Mouse (Mus musculus): ENCODE data around the gene Mmaa. TPM values are rescaled to one million over a fixed set of nuclear protein-coding genes. Genes with fewer than 3 reads are reported as not detected.
A peak's percentile ranks its signal among the peaks of the same experiment; 100 is the strongest.

Mmaa gene
- polyA plus RNA-seq, 1 experiment from 2014 or later: 15.0 TPM

GRCm38 (mm10) chr8:79239320-79239719 lies 55.4 kb downstream of the Mmaa start:
- no peak overlapping the region for H3K4me3 ChIP-seq (ENCODE audit: control insufficient read depth in 1 of 2, insufficient read depth in 1 of 2, low read depth in 1 of 2, low read length in 2 of 2)
- H3K27me3 ChIP-seq (ENCODE audit: control insufficient read depth, insufficient read depth, low read length): no peaks in the 10 kb centered on the region
- H3K4me2 ChIP-seq (ENCODE audit: low read length): no peak overlapping the region
- 73% methylated on average over 3 of the region's 3 CpGs for WGBS
- H3K36me3 ChIP-seq (ENCODE audit: control insufficient read depth, insufficient read depth, low read length): no peaks in the 10 kb centered on the region
- H3K9ac ChIP-seq (ENCODE audit: low read length): no peak overlapping the region
- 0 out of 2 replicates have a peak, but pooled peaks cover 3% of the 10 kb centered on the region for H3K9me3 ChIP-seq (ENCODE audit: control insufficient read depth, low read length)
- no peak for ATAC-seq (ENCODE audit: insufficient number of reproducible peaks, insufficient read depth, low FRiP score, low read depth)
- no peak overlapping the region for H3K27ac ChIP-seq (replicated peaks in 1 of 2; ENCODE audit: control insufficient read depth in 1 of 2, insufficient read depth in 1 of 2, low read depth in 2 of 2, low read length in 2 of 2)
- no peaks in the 10 kb centered on the region for H3K4me1 ChIP-seq (ENCODE audit: control insufficient read depth in 2 of 2, insufficient read depth in 2 of 2, low read length in 2 of 2)

GRCm38 (mm10) chr8:79229266-79229888 lies 65.4 kb downstream of the Mmaa start:
- Histone ChIP-seq H3K9ac (ENCODE audit: low read length) (no peak overlapping the region), H3K36me3 (ENCODE audit: control insufficient read depth, insufficient read depth, low read length) (no peaks in the 10 kb centered on the region), H3K27me3 (ENCODE audit: control insufficient read depth, insufficient read depth, low read length) (no peaks in the 10 kb centered on the region), H3K27ac (replicated peaks in 1 of 2; ENCODE audit: control insufficient read depth in 1 of 2, insufficient read depth in 1 of 2, low read depth in 2 of 2, low read length in 2 of 2) (no peak overlapping the region), H3K4me3 (ENCODE audit: control insufficient read depth in 1 of 2, insufficient read depth in 1 of 2, low read depth in 1 of 2, low read length in 2 of 2) (no peak overlapping the region), H3K4me1 (ENCODE audit: control insufficient read depth in 2 of 2, insufficient read depth in 2 of 2, low read length in 2 of 2) (no peaks in the 10 kb centered on the region), H3K4me2 (ENCODE audit: low read length) (no peak overlapping the region), H3K9me3 (ENCODE audit: control insufficient read depth, low read length) (no peaks in the 10 kb centered on the region)
- WGBS: 88% methylated on average over 8 of the region's 8 CpGs
- no peak for ATAC-seq (ENCODE audit: insufficient number of reproducible peaks, insufficient read depth, low FRiP score, low read depth)

- Histone ChIP-seq H3K4me2 (ENCODE audit: low read length) (no peak overlapping the region), H3K27ac (replicated peaks in 1 of 2; ENCODE audit: control insufficient read depth in 1 of 2, insufficient read depth in 1 of 2, low read depth in 2 of 2, low read length in 2 of 2) (no peak overlapping the region), H3K9me3 (ENCODE audit: control insufficient read depth, low read length) (no peaks in the 10 kb centered on the region), H3K4me3 (ENCODE audit: control insufficient read depth in 1 of 2, insufficient read depth in 1 of 2, low read depth in 1 of 2, low read length in 2 of 2) (no peak overlapping the region), H3K9ac (ENCODE audit: low read length) (no peak overlapping the region), H3K36me3 (ENCODE audit: control insufficient read depth, insufficient read depth, low read length) (no peaks in the 10 kb centered on the region), H3K4me1 (ENCODE audit: control insufficient read depth in 2 of 2, insufficient read depth in 2 of 2, low read length in 2 of 2) (peaks cover 0 to 5% of the 10 kb centered on the region in 2 experiments; a peak in 2 of 4 replicates), H3K27me3 (ENCODE audit: control insufficient read depth, insufficient read depth, low read length) (no peaks in the 10 kb centered on the region)
- no peak for ATAC-seq (ENCODE audit: insufficient number of reproducible peaks, insufficient read depth, low FRiP score, low read depth)
- WGBS: 85% methylated on average over 3 of the region's 3 CpGs
These were observed 66.8 kb downstream of the Mmaa start for GRCm38 (mm10) chr8:79227916-79228315.

GRCm38 (mm10) chr8:79227194-79227593 lies 67.5 kb downstream of the Mmaa start:
- Histone ChIP-seq H3K4me3 (ENCODE audit: control insufficient read depth in 1 of 2, insufficient read depth in 1 of 2, low read depth in 1 of 2, low read length in 2 of 2) (no peak overlapping the region), H3K9ac (ENCODE audit: low read length) (no peak overlapping the region), H3K27me3 (ENCODE audit: control insufficient read depth, insufficient read depth, low read length) (no peaks in the 10 kb centered on the region), H3K4me1 (ENCODE audit: control insufficient read depth in 2 of 2, insufficient read depth in 2 of 2, low read length in 2 of 2) (peaks cover 6 to 12% of the 10 kb centered on the region in 2 experiments), H3K4me2 (ENCODE audit: low read length) (no peak overlapping the region), H3K9me3 (ENCODE audit: control insufficient read depth, low read length) (no peaks in the 10 kb centered on the region), H3K27ac (replicated peaks in 1 of 2; ENCODE audit: control insufficient read depth in 1 of 2, insufficient read depth in 1 of 2, low read depth in 2 of 2, low read length in 2 of 2) (no peak overlapping the region), H3K36me3 (ENCODE audit: control insufficient read depth, insufficient read depth, low read length) (no peaks in the 10 kb centered on the region)
- WGBS: 72% methylated on average over 4 of the region's 4 CpGs
- no peak for ATAC-seq (ENCODE audit: insufficient number of reproducible peaks, insufficient read depth, low FRiP score, low read depth)

GRCm38 (mm10) chr8:79226046-79226445 lies 68.7 kb downstream of the Mmaa start:
- Histone ChIP-seq H3K9ac (ENCODE audit: low read length) (no peak overlapping the region), H3K27me3 (ENCODE audit: control insufficient read depth, insufficient read depth, low read length) (no peaks in the 10 kb centered on the region), H3K9me3 (ENCODE audit: control insufficient read depth, low read length) (no peaks in the 10 kb centered on the region), H3K4me2 (ENCODE audit: low read length) (no peak overlapping the region), H3K4me3 (ENCODE audit: control insufficient read depth in 1 of 2, insufficient read depth in 1 of 2, low read depth in 1 of 2, low read length in 2 of 2) (no peak overlapping the region), H3K27ac (replicated peaks in 1 of 2; ENCODE audit: control insufficient read depth in 1 of 2, insufficient read depth in 1 of 2, low read depth in 2 of 2, low read length in 2 of 2) (no peak overlapping the region), H3K36me3 (ENCODE audit: control insufficient read depth, insufficient read depth, low read length) (no peaks in the 10 kb centered on the region), H3K4me1 (ENCODE audit: control insufficient read depth in 2 of 2, insufficient read depth in 2 of 2, low read length in 2 of 2) (peaks cover 8 to 14% of the 10 kb centered on the region in 2 experiments)
- 85% methylated on average over 3 of the region's 3 CpGs for WGBS
- ATAC-seq (ENCODE audit: insufficient number of reproducible peaks, insufficient read depth, low FRiP score, low read depth): no peak

- H3K9me3 ChIP-seq (ENCODE audit: control insufficient read depth, low read length): no peaks in the 10 kb centered on the region
- no peaks in the 10 kb centered on the region for H3K27me3 ChIP-seq (ENCODE audit: control insufficient read depth, insufficient read depth, low read length)
- H3K9ac ChIP-seq (ENCODE audit: low read length): no peak overlapping the region
- H3K4me2 ChIP-seq (ENCODE audit: low read length): no peak overlapping the region
- H3K27ac ChIP-seq (replicated peaks in 1 of 2; ENCODE audit: control insufficient read depth in 1 of 2, insufficient read depth in 1 of 2, low read depth in 2 of 2, low read length in 2 of 2): no peak overlapping the region
- no peak overlapping the region for H3K4me3 ChIP-seq (ENCODE audit: control insufficient read depth in 1 of 2, insufficient read depth in 1 of 2, low read depth in 1 of 2, low read length in 2 of 2)
- ATAC-seq (ENCODE audit: insufficient number of reproducible peaks, insufficient read depth, low FRiP score, low read depth): no peak
- 67% methylated on average over 7 of the region's 7 CpGs for WGBS
- H3K36me3 ChIP-seq (ENCODE audit: control insufficient read depth, insufficient read depth, low read length): no peaks in the 10 kb centered on the region
- H3K4me1 ChIP-seq (ENCODE audit: control insufficient read depth in 2 of 2, insufficient read depth in 2 of 2, low read length in 2 of 2): peaks cover 8 to 14% of the 10 kb centered on the region in 2 experiments
These were observed 69.2 kb downstream of the Mmaa start for GRCm38 (mm10) chr8:79225586-79225985.

GRCm38 (mm10) chr8:79224363-79224762 lies 70.4 kb downstream of the Mmaa start:
- Histone ChIP-seq H3K27me3 (ENCODE audit: control insufficient read depth, insufficient read depth, low read length) (no peaks in the 10 kb centered on the region), H3K36me3 (ENCODE audit: control insufficient read depth, insufficient read depth, low read length) (no peaks in the 10 kb centered on the region), H3K27ac (replicated peaks in 1 of 2; ENCODE audit: control insufficient read depth in 1 of 2, insufficient read depth in 1 of 2, low read depth in 2 of 2, low read length in 2 of 2) (no peak overlapping the region), H3K4me2 (ENCODE audit: low read length) (no peak overlapping the region), H3K4me3 (ENCODE audit: control insufficient read depth in 1 of 2, insufficient read depth in 1 of 2, low read depth in 1 of 2, low read length in 2 of 2) (no peak overlapping the region), H3K9me3 (ENCODE audit: control insufficient read depth, low read length) (no peaks in the 10 kb centered on the region), H3K4me1 (ENCODE audit: control insufficient read depth in 2 of 2, insufficient read depth in 2 of 2, low read length in 2 of 2) (peaks cover 8 to 14% of the 10 kb centered on the region in 2 experiments), H3K9ac (ENCODE audit: low read length) (no peak overlapping the region)
- 87% methylated on average over 9 of the region's 9 CpGs for WGBS
- no peak for ATAC-seq (ENCODE audit: insufficient number of reproducible peaks, insufficient read depth, low FRiP score, low read depth)

- Histone ChIP-seq H3K36me3 (ENCODE audit: control insufficient read depth, insufficient read depth, low read length) (no peaks in the 10 kb centered on the region), H3K4me2 (ENCODE audit: low read length) (no peak overlapping the region), H3K9me3 (ENCODE audit: control insufficient read depth, low read length) (no peaks in the 10 kb centered on the region), H3K4me3 (ENCODE audit: control insufficient read depth in 1 of 2, insufficient read depth in 1 of 2, low read depth in 1 of 2, low read length in 2 of 2) (no peak overlapping the region), H3K27me3 (ENCODE audit: control insufficient read depth, insufficient read depth, low read length) (no peaks in the 10 kb centered on the region), H3K27ac (replicated peaks in 1 of 2; ENCODE audit: control insufficient read depth in 1 of 2, insufficient read depth in 1 of 2, low read depth in 2 of 2, low read length in 2 of 2) (peak overlapping the region in 1 of 2 experiments; percentile 39; a peak in 1 of 4 replicates), H3K9ac (ENCODE audit: low read length) (no peak overlapping the region), H3K4me1 (ENCODE audit: control insufficient read depth in 2 of 2, insufficient read depth in 2 of 2, low read length in 2 of 2) (peaks cover 8 to 14% of the 10 kb centered on the region in 2 experiments)
- 32% methylated on average over 5 of the region's 5 CpGs for WGBS
- no peak for ATAC-seq (ENCODE audit: insufficient number of reproducible peaks, insufficient read depth, low FRiP score, low read depth)
These were observed 72.0 kb downstream of the Mmaa start for GRCm38 (mm10) chr8:79222752-79223141.
